Mouse (Mus musculus): ENCODE results near the gene Hspb1. TPM values are rescaled to one million over a fixed set of nuclear protein-coding genes. Genes with fewer than 3 reads are reported as not detected.

The Hspb1 gene
- polyA plus RNA-seq, 1 experiment from 2014 or later: 827 TPM

DNA sequence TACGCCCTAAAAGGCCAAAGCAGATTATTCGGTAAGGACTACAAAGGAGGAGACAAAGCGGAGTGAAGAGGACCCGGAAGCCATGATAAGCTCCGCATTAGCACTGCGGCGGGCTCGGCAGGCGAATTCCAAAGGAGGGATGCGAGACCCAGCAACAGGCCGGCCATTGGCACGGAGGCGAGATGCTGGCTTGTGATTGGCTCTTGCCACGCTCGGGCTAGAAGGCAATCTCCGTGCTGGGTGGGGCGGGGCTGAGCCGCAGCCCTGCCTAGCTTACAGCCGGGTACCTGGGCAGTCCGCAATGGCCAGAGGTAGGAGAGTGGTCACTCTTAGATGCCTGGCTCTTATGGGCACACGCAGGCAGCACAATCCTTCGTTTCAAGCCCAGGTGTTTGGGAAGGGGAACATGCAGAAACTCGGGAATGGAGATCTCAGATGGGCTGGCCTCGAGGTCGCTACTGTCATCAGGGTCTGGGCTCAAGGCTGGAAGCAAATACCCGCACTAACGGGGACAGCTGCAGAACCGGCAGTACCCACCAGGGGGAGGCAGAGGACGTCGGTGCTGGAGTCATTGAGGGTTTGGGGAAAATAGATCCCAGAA, 15.9 kb downstream of the Hspb1 start:
- H3K4me1 ChIP-seq (ENCODE audit: control insufficient read depth, insufficient read depth, low read length): peaks cover 9% of the 10 kb centered on the region; the same call in 1 of the 2 replicates
- peak overlapping the region; percentile 41 for H3K4me3 ChIP-seq (ENCODE audit: low read depth, low read length)
- ATAC-seq (replicated peaks; ENCODE audit: insufficient number of reproducible peaks, low FRiP score, low TSS enrichment): peak; percentile 86
- peak overlapping the region; percentile 81 for H3K4me2 ChIP-seq
- H3K9me3 ChIP-seq (replicated peaks; ENCODE audit: control insufficient read depth, low read length): no peaks in the 10 kb centered on the region
- peaks cover 3% of the 10 kb centered on the region; the same call in 1 of the 2 replicates for H3K36me3 ChIP-seq (ENCODE audit: control insufficient read depth, insufficient read depth, low read length)
- peak overlapping the region; percentile 74 for H3K27ac ChIP-seq (ENCODE audit: low read depth, low read length)
- under 1% methylated on average over 30 of the region's 30 CpGs for WGBS (ENCODE audit: insufficient replicate concordance)
- no peaks in the 10 kb centered on the region for H3K27me3 ChIP-seq (ENCODE audit: control insufficient read depth, insufficient read depth, low read length)
- H3K9ac ChIP-seq (ENCODE audit: low read depth, low read length): peak overlapping the region; percentile 70

DNA sequence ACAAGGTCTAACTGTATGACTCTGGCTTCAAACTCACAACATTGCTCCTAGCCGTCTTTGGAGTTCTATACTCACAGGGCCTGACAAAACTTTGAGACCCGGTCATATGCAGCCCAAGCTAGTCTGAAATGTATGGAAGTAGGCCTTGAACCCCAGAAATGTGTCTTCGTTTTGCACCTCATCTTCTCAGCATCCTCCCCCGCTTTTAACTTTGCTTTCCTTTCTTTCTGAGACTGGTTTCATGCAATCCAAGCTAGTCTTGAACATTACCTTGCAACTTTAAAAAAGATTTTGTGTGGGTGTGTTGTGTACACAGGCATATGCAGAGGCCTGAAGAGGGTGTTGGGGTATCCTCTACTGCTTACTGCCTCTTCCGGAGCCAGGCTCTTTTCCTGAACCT, 16.5 kb downstream of the Hspb1 start:
- no peak overlapping the region for H3K9ac ChIP-seq (ENCODE audit: low read depth, low read length)
- WGBS (ENCODE audit: insufficient replicate concordance): 62% methylated on average over 5 of the region's 5 CpGs
- H3K4me2 ChIP-seq: peak overlapping the region; percentile 81
- H3K36me3 ChIP-seq (ENCODE audit: control insufficient read depth, insufficient read depth, low read length): peaks cover 6% of the 10 kb centered on the region; the same call in 1 of the 2 replicates
- H3K27ac ChIP-seq (ENCODE audit: low read depth, low read length): peak overlapping the region; percentile 74; the same call in 1 of the 2 replicates
- no peak overlapping the region for H3K4me3 ChIP-seq (ENCODE audit: low read depth, low read length)
- H3K27me3 ChIP-seq (ENCODE audit: control insufficient read depth, insufficient read depth, low read length): no peaks in the 10 kb centered on the region
- H3K9me3 ChIP-seq (replicated peaks; ENCODE audit: control insufficient read depth, low read length): no peaks in the 10 kb centered on the region
- peaks cover 9% of the 10 kb centered on the region; the same call in 1 of the 2 replicates for H3K4me1 ChIP-seq (ENCODE audit: control insufficient read depth, insufficient read depth, low read length)
- no peak for ATAC-seq (replicated peaks; ENCODE audit: insufficient number of reproducible peaks, low FRiP score, low TSS enrichment)

- H3K4me3 ChIP-seq (ENCODE audit: low read depth, low read length): no peak overlapping the region
- 56% methylated on average over 8 of the region's 8 CpGs for WGBS (ENCODE audit: insufficient replicate concordance)
- peaks cover 9% of the 10 kb centered on the region; the same call in 1 of the 2 replicates for H3K4me1 ChIP-seq (ENCODE audit: control insufficient read depth, insufficient read depth, low read length)
- no peak for ATAC-seq (replicated peaks; ENCODE audit: insufficient number of reproducible peaks, low FRiP score, low TSS enrichment)
- no peaks in the 10 kb centered on the region for H3K27me3 ChIP-seq (ENCODE audit: control insufficient read depth, insufficient read depth, low read length)
- peaks cover 15% of the 10 kb centered on the region for H3K36me3 ChIP-seq (ENCODE audit: control insufficient read depth, insufficient read depth, low read length)
- no peak overlapping the region for H3K9ac ChIP-seq (ENCODE audit: low read depth, low read length)
- H3K9me3 ChIP-seq (replicated peaks; ENCODE audit: control insufficient read depth, low read length): no peaks in the 10 kb centered on the region
- H3K4me2 ChIP-seq: no peak overlapping the region
- H3K27ac ChIP-seq (ENCODE audit: low read depth, low read length): peak overlapping the region; percentile 46; the same call in 1 of the 2 replicates
These were observed 17.9 kb downstream of the Hspb1 start for GRCm38 (mm10) chr5:135905320-135906225.

- ATAC-seq (replicated peaks; ENCODE audit: insufficient number of reproducible peaks, low FRiP score, low TSS enrichment): no peak
- Histone ChIP-seq H3K4me3 (ENCODE audit: low read depth, low read length) (no peak overlapping the region), H3K36me3 (ENCODE audit: control insufficient read depth, insufficient read depth, low read length) (peaks cover 23% of the 10 kb centered on the region), H3K9me3 (replicated peaks; ENCODE audit: control insufficient read depth, low read length) (no peaks in the 10 kb centered on the region), H3K9ac (ENCODE audit: low read depth, low read length) (no peak overlapping the region), H3K27ac (ENCODE audit: low read depth, low read length) (no peak overlapping the region), H3K4me1 (ENCODE audit: control insufficient read depth, insufficient read depth, low read length) (peaks cover 9% of the 10 kb centered on the region; the same call in 1 of the 2 replicates), H3K27me3 (ENCODE audit: control insufficient read depth, insufficient read depth, low read length) (no peaks in the 10 kb centered on the region), H3K4me2 (no peak overlapping the region)
- 81% methylated on average over 4 of the region's 4 CpGs for WGBS (ENCODE audit: insufficient replicate concordance)
These were observed 19.1 kb downstream of the Hspb1 start for GRCm38 (mm10) chr5:135906846-135907245.

GRCm38 (mm10) chr5:135907256-135907655, 19.5 kb downstream of the Hspb1 start:
- peaks cover 23% of the 10 kb centered on the region for H3K36me3 ChIP-seq (ENCODE audit: control insufficient read depth, insufficient read depth, low read length)

GRCm38 (mm10) chr5:135908185-135908584, 20.5 kb downstream of the Hspb1 start:
- Histone ChIP-seq H3K36me3 (ENCODE audit: control insufficient read depth, insufficient read depth, low read length) (peaks cover 26% of the 10 kb centered on the region), H3K27ac (ENCODE audit: low read depth, low read length) (no peak overlapping the region), H3K4me1 (ENCODE audit: control insufficient read depth, insufficient read depth, low read length) (peaks cover 9% of the 10 kb centered on the region), H3K27me3 (ENCODE audit: control insufficient read depth, insufficient read depth, low read length) (no peaks in the 10 kb centered on the region), H3K4me3 (ENCODE audit: low read depth, low read length) (no peak overlapping the region), H3K4me2 (no peak overlapping the region), H3K9ac (ENCODE audit: low read depth, low read length) (no peak overlapping the region), H3K9me3 (replicated peaks; ENCODE audit: control insufficient read depth, low read length) (no peaks in the 10 kb centered on the region)
- 88% methylated on average over 12 of the region's 12 CpGs for WGBS (ENCODE audit: insufficient replicate concordance)
- no peak for ATAC-seq (replicated peaks; ENCODE audit: insufficient number of reproducible peaks, low FRiP score, low TSS enrichment)

More at GRCm38 (mm10) chr5:135907256-135907655, 19.5 kb downstream of the Hspb1 start:
- Histone ChIP-seq H3K9ac (ENCODE audit: low read depth, low read length) (no peak overlapping the region), H3K4me2 (no peak overlapping the region), H3K27ac (ENCODE audit: low read depth, low read length) (no peak overlapping the region), H3K27me3 (ENCODE audit: control insufficient read depth, insufficient read depth, low read length) (no peaks in the 10 kb centered on the region), H3K4me3 (ENCODE audit: low read depth, low read length) (no peak overlapping the region), H3K4me1 (ENCODE audit: control insufficient read depth, insufficient read depth, low read length) (peaks cover 9% of the 10 kb centered on the region; the same call in 1 of the 2 replicates), H3K9me3 (replicated peaks; ENCODE audit: control insufficient read depth, low read length) (no peaks in the 10 kb centered on the region)
- WGBS (ENCODE audit: insufficient replicate concordance): 82% methylated on average over 13 of the region's 13 CpGs
- no peak for ATAC-seq (replicated peaks; ENCODE audit: insufficient number of reproducible peaks, low FRiP score, low TSS enrichment)

GRCm38 (mm10) chr5:135908989-135909388, 21.3 kb downstream of the Hspb1 start:
- no peaks in the 10 kb centered on the region for H3K27me3 ChIP-seq (ENCODE audit: control insufficient read depth, insufficient read depth, low read length)
- H3K4me3 ChIP-seq (ENCODE audit: low read depth, low read length): no peak overlapping the region
- WGBS (ENCODE audit: insufficient replicate concordance): 89% methylated on average over 16 of the region's 16 CpGs
- ATAC-seq (replicated peaks; ENCODE audit: insufficient number of reproducible peaks, low FRiP score, low TSS enrichment): no peak
- H3K27ac ChIP-seq (ENCODE audit: low read depth, low read length): no peak overlapping the region
- no peak overlapping the region for H3K4me2 ChIP-seq
- no peak overlapping the region for H3K9ac ChIP-seq (ENCODE audit: low read depth, low read length)
- peaks cover 16% of the 10 kb centered on the region for H3K4me1 ChIP-seq (ENCODE audit: control insufficient read depth, insufficient read depth, low read length)
- H3K36me3 ChIP-seq (ENCODE audit: control insufficient read depth, insufficient read depth, low read length): peaks cover 26% of the 10 kb centered on the region
- no peaks in the 10 kb centered on the region for H3K9me3 ChIP-seq (replicated peaks; ENCODE audit: control insufficient read depth, low read length)

DNA sequence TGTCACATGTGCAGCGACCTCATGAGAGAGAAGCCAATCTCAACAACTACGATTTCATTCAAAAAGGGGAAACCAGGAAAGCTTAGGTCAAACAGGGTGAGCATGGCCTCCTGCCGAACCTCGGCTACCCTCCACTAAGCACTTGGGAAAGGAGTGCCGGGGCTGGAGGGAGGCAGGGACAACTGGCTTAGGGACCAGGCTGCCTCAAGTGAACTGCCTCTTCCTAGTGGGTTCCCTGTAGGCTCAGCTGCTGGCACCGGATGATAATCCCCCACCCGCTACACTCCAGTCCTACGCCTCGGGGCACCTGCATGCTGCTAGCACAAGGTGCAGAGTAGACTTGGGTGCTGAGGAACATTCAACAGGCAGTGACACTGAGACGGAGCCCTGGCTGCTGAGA, 21.9 kb downstream of the Hspb1 start:
- H3K4me1 ChIP-seq (ENCODE audit: control insufficient read depth, insufficient read depth, low read length): peaks cover 20% of the 10 kb centered on the region
- 87% methylated on average over 10 of the region's 10 CpGs for WGBS (ENCODE audit: insufficient replicate concordance)
- peaks cover 26% of the 10 kb centered on the region for H3K36me3 ChIP-seq (ENCODE audit: control insufficient read depth, insufficient read depth, low read length)
- no peak overlapping the region for H3K27ac ChIP-seq (ENCODE audit: low read depth, low read length)
- H3K4me3 ChIP-seq (ENCODE audit: low read depth, low read length): no peak overlapping the region
- H3K4me2 ChIP-seq: no peak overlapping the region
- H3K27me3 ChIP-seq (ENCODE audit: control insufficient read depth, insufficient read depth, low read length): no peaks in the 10 kb centered on the region
- ATAC-seq (replicated peaks; ENCODE audit: insufficient number of reproducible peaks, low FRiP score, low TSS enrichment): no peak
- H3K9ac ChIP-seq (ENCODE audit: low read depth, low read length): no peak overlapping the region
- H3K9me3 ChIP-seq (replicated peaks; ENCODE audit: control insufficient read depth, low read length): no peaks in the 10 kb centered on the region
